Mouse (Mus musculus) ovary, adult 2 months (tissue): ENCODE measurements around the gene Fbxw25. TPM values are rescaled to one million over a fixed set of nuclear protein-coding genes. Genes with fewer than 3 reads are reported as not detected.

Source experiments
- polyA plus RNA-seq: library from polyadenylated mRNA; depleted of rRNA; stranded (reverse); fragments of >200 nt; gene quantifications from 2 replicates; pipeline ENCODE4 v1.2.3, GENCODE M21; 2012; rRNA removed

Fbxw25 gene
- 0.32 and 0.43 TPM in 2 replicates for polyA plus RNA-seq

GRCm38 (mm10) chr9:109664552-109664951 is at the start of gene Fbxw25:
TSS of gene Fbxw25 (minus strand) at chr9:109664652.

GRCm38 (mm10) chr9:109702600-109702999 is 38.1 kb upstream of the Fbxw25 start, which contains the start of gene Fbxw18:
TSS of gene Fbxw18 (minus strand) at chr9:109702700.

GRCm38 (mm10) chr9:109625957-109626356 is 38.5 kb downstream of the Fbxw25 start, which contains the start of gene Fbxw24:
TSS of gene Fbxw24 (minus strand) at chr9:109626057.

Other genes with a start within 250 kb of the Fbxw25 start
- 2.0 TPM in 2 replicates for gene Fbxw16, start 215.5 kb downstream of the Fbxw25 start, polyA plus RNA-seq
- 1.3 and 2.0 TPM in 2 replicates for gene Fbxw19, start 168.8 kb downstream of the Fbxw25 start, polyA plus RNA-seq
- 4.1 and 7.2 TPM in 2 replicates for gene Fbxw15, start 96.4 kb downstream of the Fbxw25 start, polyA plus RNA-seq
- gene Fbxw24, start 38.6 kb downstream of the Fbxw25 start, polyA plus RNA-seq: 4.2 and 5.9 TPM in 2 replicates
- gene Fbxw18, start 38.0 kb upstream of the Fbxw25 start, polyA plus RNA-seq: 2.4 and 4.7 TPM in 2 replicates
- 0.69 and 1.5 TPM in 2 replicates for gene Fbxw26, start 81.4 kb upstream of the Fbxw25 start, polyA plus RNA-seq
- 1.5 and 2.6 TPM in 2 replicates for gene Fbxw27, start 126.0 kb upstream of the Fbxw25 start, polyA plus RNA-seq
- 0.38 and 1.4 TPM in 2 replicates for gene Spink8, start 147.6 kb upstream of the Fbxw25 start, polyA plus RNA-seq
- gene Nme6, start 168.1 kb upstream of the Fbxw25 start, polyA plus RNA-seq: 21.7 and 27.7 TPM in 2 replicates
- gene Camp, start 185.0 kb upstream of the Fbxw25 start, polyA plus RNA-seq: 0.23 and 1.0 TPM in 2 replicates
- 10.6 and 19.1 TPM in 2 replicates for gene Cdc25a, start 210.9 kb upstream of the Fbxw25 start, polyA plus RNA-seq